Mouse (Mus musculus) brain, embryonic 14.5 days (tissue): ENCODE measurements around the gene Wasf2.

Source experiments
- CTCF ChIP-seq: fragments of 200-500 bp; IDR thresholded peaks from 2 replicates; pipeline ENCODE4 v1.5.1; 2012; ENCODE audit warnings: inconsistent platforms, mild to moderate bottlenecking, moderate library complexity, borderline replicate concordance; ENCODE audit not compliant: insufficient read depth, insufficient read length; ENCODE audit errors: extremely low read depth
- POLR2A ChIP-seq: fragments of 200-500 bp; IDR thresholded peaks from 2 replicates; pipeline ENCODE4 v1.6.1; 2012; ENCODE audit warnings: mild to moderate bottlenecking, inconsistent platforms, borderline replicate concordance; ENCODE audit not compliant: poor library complexity, insufficient read depth, insufficient read length, severe bottlenecking; ENCODE audit errors: extremely low read depth

DNA sequence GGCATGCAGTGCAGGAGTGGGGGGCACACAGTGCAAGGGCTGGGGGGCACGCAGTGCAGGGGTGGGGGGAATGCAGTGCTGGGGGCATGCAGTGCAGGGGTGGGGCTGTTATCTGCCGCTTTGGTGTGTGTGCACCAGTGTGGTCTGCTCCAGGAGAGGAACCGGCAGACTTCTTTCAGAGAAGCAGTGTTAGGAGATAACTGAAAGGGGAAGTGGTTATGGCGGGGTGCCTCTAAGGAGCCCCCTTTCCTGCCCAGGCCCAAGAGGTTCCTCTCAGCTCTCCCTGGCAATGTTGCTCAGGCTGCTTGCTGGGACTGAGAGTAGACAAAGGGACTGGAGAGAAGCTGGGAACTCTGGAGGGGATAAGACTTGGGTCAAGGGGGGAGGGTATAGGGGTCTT, 107.6 kb downstream of the Wasf2 start:
- TF ChIP-seq CTCF, result no peak
- no peak for TF ChIP-seq POLR2A
